Mouse (Mus musculus) forebrain, embryonic 15.5 days (tissue): ENCODE results near the gene Neurl2. TPM values are rescaled to one million over a fixed set of nuclear protein-coding genes. Genes with fewer than 3 reads are reported as not detected.

Source experiments
- ATAC-seq: fragments of 200-750 bp; cut with Nextera tagmentation; replicated peaks from 2 replicates; pipeline ENCODE4 v1.8.0; 2017; ENCODE audit warnings: mild to moderate bottlenecking, moderate TSS enrichment, moderate library complexity
- H3K27ac ChIP-seq: fragments of 300-500 bp; sonication (generic); replicated peaks from 2 replicates; pipeline ENCODE4 v1.5.1; 2015; ENCODE audit warnings: mild to moderate bottlenecking, inconsistent platforms
- H3K27me3 ChIP-seq: fragments of 300-500 bp; sonication (generic); 2 replicates; pipeline ENCODE4 v1.6.1; 2015; ENCODE audit warnings: inconsistent platforms
- H3K36me3 ChIP-seq: fragments of 300-500 bp; sonication (generic); 2 replicates; pipeline ENCODE4 v1.6.1; 2015; ENCODE audit warnings: mild to moderate bottlenecking, inconsistent platforms
- H3K4me1 ChIP-seq: fragments of 300-500 bp; sonication (generic); 2 replicates; pipeline ENCODE4 v1.6.1; 2015; ENCODE audit warnings: inconsistent platforms
- H3K4me2 ChIP-seq: fragments of 300-500 bp; sonication (generic); replicated peaks from 2 replicates; pipeline ENCODE4 v1.6.1; 2015; ENCODE audit warnings: mild to moderate bottlenecking, inconsistent platforms
- H3K4me3 ChIP-seq: fragments of 300-500 bp; sonication (generic); 2 replicates; pipeline ENCODE4 v1.5.1; 2015; ENCODE audit warnings: mild to moderate bottlenecking, inconsistent platforms
- H3K9ac ChIP-seq: fragments of 300-500 bp; sonication (generic); replicated peaks from 2 replicates; pipeline ENCODE4 v1.6.1; 2015; ENCODE audit warnings: mild to moderate bottlenecking, inconsistent platforms
- H3K9me3 ChIP-seq: fragments of 300-500 bp; sonication (generic); 2 replicates; pipeline ENCODE4 v1.6.1; 2016; ENCODE audit warnings: inconsistent platforms
- WGBS: fragments of 180-500 bp; shearing (Covaris S2); methylation state at CpG from one replicate; pipeline ENCODE4 v1.1.7; 2015; ENCODE audit warnings: mixed read lengths; 5-methylcytosine and 5-hydroxymethylcytosine counted together
- polyA plus RNA-seq: library from polyadenylated mRNA; unstranded; fragments of >200 nt; fragmentation: Nextera tagmentation; extraction: Ambion mirVana; gene quantifications from 2 replicates; pipeline ENCODE4 v1.2.1, GENCODE M21; 2015

Gene Neurl2
- polyA plus RNA-seq, 1 experiment from 2014 or later = 6.5 TPM

GRCm38 (mm10) chr2:164791841-164792261, 41.4 kb downstream of the Neurl2 start:
- Histone ChIP-seq H3K4me2 (no peak overlapping the region), H3K9ac (no peak overlapping the region), H3K36me3 (peaks cover 41% of the 10 kb centered on the region), H3K4me1 (peaks cover 4% of the 10 kb centered on the region), H3K27me3 (no peaks in the 10 kb centered on the region), H3K9me3 (no peaks in the 10 kb centered on the region), H3K27ac (no peak overlapping the region), H3K4me3 (no peak overlapping the region)
- ATAC-seq = no peak
- 90% methylated on average over 18 of the region's 18 CpGs for WGBS

- Histone ChIP-seq H3K4me3 (no peak overlapping the region), H3K27me3 (no peaks in the 10 kb centered on the region), H3K4me1 (peaks cover 11% of the 10 kb centered on the region), H3K36me3 (peaks cover 33% of the 10 kb centered on the region), H3K4me2 (no peak overlapping the region), H3K9me3 (no peaks in the 10 kb centered on the region), H3K27ac (no peak overlapping the region), H3K9ac (no peak overlapping the region)
- no peak for ATAC-seq
- 86% methylated on average over 4 of the region's 4 CpGs for WGBS
Observed at GRCm38 (mm10) chr2:164790451-164790850, 42.8 kb downstream of the Neurl2 start.

GRCm38 (mm10) chr2:164788411-164788810, 44.8 kb downstream of the Neurl2 start:
- peaks cover 19% of the 10 kb centered on the region for H3K4me1 ChIP-seq
- H3K27ac ChIP-seq = no peak overlapping the region
- 84% methylated on average over 4 of the region's 4 CpGs for WGBS
- no peaks in the 10 kb centered on the region for H3K27me3 ChIP-seq
- H3K4me3 ChIP-seq = no peak overlapping the region
- H3K36me3 ChIP-seq = peaks cover 26% of the 10 kb centered on the region
- ATAC-seq = no peak
- no peak overlapping the region for H3K9ac ChIP-seq
- no peaks in the 10 kb centered on the region for H3K9me3 ChIP-seq
- H3K4me2 ChIP-seq = no peak overlapping the region

GRCm38 (mm10) chr2:164787779-164788178, 45.5 kb downstream of the Neurl2 start:
- H3K9ac ChIP-seq = no peak overlapping the region
- 87% methylated on average over 10 of the region's 10 CpGs for WGBS

GRCm38 (mm10) chr2:164787032-164787431, 46.2 kb downstream of the Neurl2 start:
- no peak overlapping the region for H3K4me3 ChIP-seq

More at GRCm38 (mm10) chr2:164787779-164788178, 45.5 kb downstream of the Neurl2 start:
- no peak for ATAC-seq
- Histone ChIP-seq H3K9me3 (no peaks in the 10 kb centered on the region), H3K4me2 (no peak overlapping the region), H3K36me3 (peaks cover 23% of the 10 kb centered on the region), H3K4me3 (no peak overlapping the region), H3K4me1 (peaks cover 19% of the 10 kb centered on the region), H3K27ac (no peak overlapping the region), H3K27me3 (no peaks in the 10 kb centered on the region)

GRCm38 (mm10) chr2:164786388-164786885, 46.8 kb downstream of the Neurl2 start:
- Histone ChIP-seq H3K4me1 (peaks cover 19% of the 10 kb centered on the region), H3K9me3 (no peaks in the 10 kb centered on the region), H3K4me3 (peak overlapping the region; percentile 77), H3K9ac (peak overlapping the region; percentile 68), H3K36me3 (peaks cover 9% of the 10 kb centered on the region; the same call in 1 of the 2 replicates), H3K27ac (peak overlapping the region; percentile 73; the same call in 1 of the 2 replicates), H3K4me2 (peak overlapping the region; percentile 70), H3K27me3 (no peaks in the 10 kb centered on the region)
- peak; percentile 26 for ATAC-seq
- 10% methylated on average over 15 of the region's 15 CpGs for WGBS

More at GRCm38 (mm10) chr2:164787032-164787431, 46.2 kb downstream of the Neurl2 start:
- no peak overlapping the region for H3K27ac ChIP-seq
- no peak for ATAC-seq
- H3K27me3 ChIP-seq = no peaks in the 10 kb centered on the region
- H3K4me1 ChIP-seq = peaks cover 19% of the 10 kb centered on the region
- H3K9me3 ChIP-seq = no peaks in the 10 kb centered on the region
- peaks cover 15% of the 10 kb centered on the region for H3K36me3 ChIP-seq
- H3K4me2 ChIP-seq = peak overlapping the region; percentile 70
- 94% methylated on average over 3 of the region's 3 CpGs for WGBS
- no peak overlapping the region for H3K9ac ChIP-seq

GRCm38 (mm10) chr2:164785481-164786387, 47.5 kb downstream of the Neurl2 start, which contains the start of gene Snx21:
Snx21 (plus strand) TSS chr2:164785823.
- Histone ChIP-seq H3K9ac (peak within 1 kb of the TSS; percentile 68), H3K4me1 (peaks cover 19% of the 10 kb centered on the region), H3K36me3 (0 out of 2 replicates have a peak, but pooled peaks cover 3% of the 10 kb centered on the region), H3K27ac (peak within 1 kb of the TSS; percentile 73), H3K4me3 (peak within 1 kb of the TSS; percentile 77), H3K9me3 (no peaks in the 10 kb centered on the region), H3K27me3 (no peaks in the 10 kb centered on the region), H3K4me2 (peak within 1 kb of the TSS; percentile 70)
- WGBS = under 1% methylated on average over 74 of the region's 89 CpGs
- ATAC-seq = peak; percentile 91

GRCm38 (mm10) chr2:164784869-164785420, 48.3 kb downstream of the Neurl2 start:
- 14% methylated on average over 7 of the region's 7 CpGs for WGBS
- H3K9ac ChIP-seq = peak overlapping the region; percentile 68
- H3K4me1 ChIP-seq = peaks cover 19% of the 10 kb centered on the region
- peak overlapping the region; percentile 77 for H3K4me3 ChIP-seq
- H3K27ac ChIP-seq = no peak overlapping the region
- H3K36me3 ChIP-seq = no peaks in the 10 kb centered on the region
- no peak for ATAC-seq
- no peaks in the 10 kb centered on the region for H3K9me3 ChIP-seq
- no peaks in the 10 kb centered on the region for H3K27me3 ChIP-seq
- H3K4me2 ChIP-seq = peak overlapping the region; percentile 70

GRCm38 (mm10) chr2:164783926-164784581, 49.2 kb downstream of the Neurl2 start:
- 79% methylated on average over 7 of the region's 7 CpGs for WGBS
- Histone ChIP-seq H3K4me1 (peaks cover 19% of the 10 kb centered on the region), H3K36me3 (no peaks in the 10 kb centered on the region), H3K27me3 (no peaks in the 10 kb centered on the region), H3K27ac (no peak overlapping the region), H3K4me2 (no peak overlapping the region), H3K9ac (no peak overlapping the region), H3K4me3 (no peak overlapping the region), H3K9me3 (no peaks in the 10 kb centered on the region)
- no peak for ATAC-seq

GRCm38 (mm10) chr2:164781876-164782275, 51.4 kb downstream of the Neurl2 start:
- H3K4me1 ChIP-seq = peaks cover 15% of the 10 kb centered on the region
- no peak overlapping the region for H3K4me2 ChIP-seq
- no peak for ATAC-seq
- H3K4me3 ChIP-seq = no peak overlapping the region
- WGBS = 74% methylated on average over 4 of the region's 4 CpGs
- H3K9me3 ChIP-seq = no peaks in the 10 kb centered on the region
- H3K27ac ChIP-seq = no peak overlapping the region
- no peaks in the 10 kb centered on the region for H3K27me3 ChIP-seq
- no peak overlapping the region for H3K9ac ChIP-seq
- no peaks in the 10 kb centered on the region for H3K36me3 ChIP-seq
